Mouse (Mus musculus) bone marrow macrophage, adult 2 months (primary cell): ENCODE measurements at regions not wholly inside any gene's neighbourhood (a gene's known extent, or its start where the extent isn't known, plus 50 kb on each side); places are given as distances from the start of the nearest gene placed in this dataset.

ENCODE experiments used
- CTCF ChIP-seq: IDR thresholded peaks from 2 replicates; pipeline ENCODE4 v1.5.1; 2012; ENCODE audit warnings: low read depth, mild to moderate bottlenecking, low read length, moderate library complexity
- POLR2A ChIP-seq: IDR thresholded peaks from 2 replicates; pipeline ENCODE4 v1.6.1; 2012; ENCODE audit warnings: mild to moderate bottlenecking, low read depth, low read length, borderline replicate concordance

DNA sequence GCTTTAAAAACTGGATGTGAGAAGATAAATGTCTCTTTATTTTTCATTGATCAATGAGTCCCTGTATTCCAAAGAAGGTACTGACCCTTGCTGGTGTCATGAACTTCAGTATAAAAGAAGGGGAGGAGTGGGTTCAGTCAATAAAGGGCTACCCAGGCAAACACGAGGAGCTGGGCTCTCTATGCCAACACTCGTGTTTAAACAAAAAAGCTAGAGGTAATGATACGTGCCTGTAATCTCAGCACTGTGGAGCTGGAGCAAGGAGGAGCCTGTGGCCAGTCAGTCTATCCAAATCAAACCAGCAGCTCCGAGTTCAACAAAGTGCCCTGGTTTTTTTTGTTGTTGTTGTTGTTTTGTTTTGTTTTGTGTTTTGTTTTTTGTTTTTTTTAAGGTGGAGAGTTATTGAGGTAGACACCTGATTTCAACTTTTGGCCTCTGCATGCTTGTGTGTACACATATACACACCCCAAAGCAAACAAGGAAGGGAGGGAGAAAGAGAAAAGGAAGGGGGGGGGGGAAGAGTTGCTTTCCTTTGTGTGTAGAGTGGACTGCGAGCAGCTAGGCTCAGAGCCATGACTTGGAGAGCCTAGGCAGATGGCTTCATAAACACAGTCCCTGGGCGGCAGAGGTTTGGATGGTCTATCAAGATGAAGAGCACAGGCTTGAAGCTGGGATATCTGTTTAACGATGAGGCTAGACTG, 174.2 kb upstream of the Cxcr4 start:
- no peak for TF ChIP-seq CTCF
- TF ChIP-seq POLR2A = no peak
